ENCODE assay signal across 16 mouse cellular contexts in the genomic region with DNA sequence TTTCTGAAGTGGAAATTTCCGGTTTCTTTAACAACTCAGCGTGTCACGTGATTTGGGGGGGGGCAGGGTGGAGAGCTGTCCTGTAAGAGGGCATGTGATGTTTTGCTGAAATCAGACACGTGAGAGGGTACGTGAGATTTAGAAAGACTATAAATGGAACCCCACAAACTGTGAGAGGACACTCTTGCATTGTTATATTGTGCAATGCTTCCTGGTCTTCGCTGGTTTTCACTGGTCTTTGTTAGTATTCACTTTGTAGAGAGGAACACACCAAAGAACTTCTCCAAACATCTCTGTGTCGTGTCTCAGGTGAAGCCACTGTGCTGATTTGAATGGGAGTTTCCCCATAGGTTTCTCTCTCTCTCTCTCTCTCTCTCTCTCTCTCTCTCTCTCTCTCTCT.
DNase-seq lines count a peak whose midpoint lies in the region; ATAC-seq and TF ChIP-seq lines count a peak whose summit lies in the region.
"Had no signal": no experiment of that assay in that cellular context is flagged by ENCODE, and none has a peak within 500 bp of the region (broad histone marks: within the 10 kb centered on the region; RNA-seq: fewer than 3 reads in every experiment).

No protein-coding gene starts in this region.

- no peak for TF ChIP-seq POLR2A in MEL (IDR thresholded peaks at IDR 0.05; ENCODE audit: control insufficient read depth in 1 of 2, insufficient read depth in 1 of 2, low read depth in 1 of 2, low read length in 2 of 2, poor library complexity in 1 of 2)

- TF ChIP-seq EP300 in MEL (IDR thresholded peaks at IDR 0.05; ENCODE audit: low read depth in 1 of 2, low read length in 2 of 2): no peak

- no peak overlapping the region for H3K4me3 ChIP-seq in MEL (ENCODE audit: control insufficient read depth in 1 of 2, insufficient read depth in 1 of 2, low read depth in 2 of 2, low read length in 2 of 2)
- no peak overlapping the region for H3K4me3 ChIP-seq in liver, embryonic 13.5 days (replicated peaks)
- H3K4me3 ChIP-seq in hindbrain, embryonic 12.5 days: no peak overlapping the region
- H3K4me3 ChIP-seq: embryonic facial prominence, embryonic 10.5 days; forebrain, embryonic 10.5 days; kidney, embryonic 15.5 days had no signal

- WGBS in liver, embryonic 13.5 days (ENCODE audit: insufficient replicate concordance): 46% methylated on average over 7 of the region's 7 CpGs
- 83% methylated on average over 7 of the region's 7 CpGs for WGBS in hindbrain, embryonic 12.5 days

- no peak for TF ChIP-seq RAD21 in MEL (IDR thresholded peaks at IDR 0.05; ENCODE audit: low read depth, low read length)

- no peaks in the 10 kb centered on the region for H3K36me3 ChIP-seq in MEL (ENCODE audit: control insufficient read depth in 1 of 2, insufficient read depth in 2 of 2, low read length in 2 of 2)
- H3K36me3 ChIP-seq in liver, embryonic 13.5 days: no peaks in the 10 kb centered on the region
- H3K36me3 ChIP-seq in hindbrain, embryonic 12.5 days: no peaks in the 10 kb centered on the region
- H3K36me3 ChIP-seq: embryonic facial prominence, embryonic 10.5 days; forebrain, embryonic 10.5 days; kidney, embryonic 15.5 days had no signal

- no peak overlapping the region for H3K27ac ChIP-seq in MEL (ENCODE audit: control insufficient read depth, low read depth, low read length)
- no peak overlapping the region for H3K27ac ChIP-seq in liver, embryonic 13.5 days
- H3K27ac ChIP-seq in hindbrain, embryonic 12.5 days: no peak overlapping the region
- H3K27ac ChIP-seq: embryonic facial prominence, embryonic 10.5 days; forebrain, embryonic 10.5 days; hindbrain, embryonic 14.5 days; kidney, embryonic 15.5 days had no signal

- no peak overlapping the region for H3K9ac ChIP-seq in MEL (ENCODE audit: control insufficient read depth, low read depth, low read length, poor library complexity, severe bottlenecking)
- no peak overlapping the region for H3K9ac ChIP-seq in liver, embryonic 13.5 days
- H3K9ac ChIP-seq in hindbrain, embryonic 12.5 days: no peak overlapping the region
- H3K9ac ChIP-seq: hindbrain, embryonic 14.5 days; kidney, embryonic 15.5 days; lung, embryonic 14.5 days had no signal

- no peaks in the 10 kb centered on the region for H3K27me3 ChIP-seq in MEL (ENCODE audit: control insufficient read depth in 1 of 2, insufficient read depth in 2 of 2, low read length in 2 of 2)
- H3K27me3 ChIP-seq in liver, embryonic 13.5 days: no peaks in the 10 kb centered on the region
- no peaks in the 10 kb centered on the region for H3K27me3 ChIP-seq in hindbrain, embryonic 12.5 days
- H3K27me3 ChIP-seq: kidney, embryonic 15.5 days had no signal

- TF ChIP-seq CTCF in MEL (IDR thresholded peaks at IDR 0.05 in 2 of 3, conservative IDR thresholded peaks at IDR 0.05 in 1 of 3; ENCODE audit: control insufficient read depth in 1 of 3, insufficient read depth in 1 of 3, low read depth in 2 of 3, low read length in 3 of 3, poor library complexity in 1 of 3, severe bottlenecking in 1 of 3): no peak

- no peaks in the 10 kb centered on the region for H3K9me3 ChIP-seq in MEL (replicated peaks; ENCODE audit: insufficient read depth, low read length)
- no peaks in the 10 kb centered on the region for H3K9me3 ChIP-seq in liver, embryonic 13.5 days (replicated peaks)
- H3K9me3 ChIP-seq in hindbrain, embryonic 12.5 days (replicated peaks): no peaks in the 10 kb centered on the region
- H3K9me3 ChIP-seq: embryonic facial prominence, embryonic 10.5 days; forebrain, embryonic 10.5 days; kidney, embryonic 15.5 days had no signal

- H3K4me2 ChIP-seq in liver, embryonic 13.5 days: no peak overlapping the region
- H3K4me2 ChIP-seq in hindbrain, embryonic 12.5 days (replicated peaks): no peak overlapping the region
- H3K4me2 ChIP-seq: heart, embryonic 11.5 days; hindbrain, embryonic 14.5 days; kidney, embryonic 15.5 days; lung, embryonic 14.5 days had no signal

- H3K79me2 ChIP-seq in MEL (ENCODE audit: control insufficient read depth, insufficient read depth, low read length, poor library complexity): no peaks in the 10 kb centered on the region

- peak; percentile 29; the same call in 1 of the 2 replicates for ATAC-seq in liver, embryonic 13.5 days (ENCODE audit: low read depth)
- ATAC-seq in hindbrain, embryonic 12.5 days (ENCODE audit: low FRiP score): no peak
- ATAC-seq: midbrain, embryonic 16.5 days had no signal

- DNase-seq in CD4-positive, CD25-positive, alpha-beta regulatory T cell, adult 2 months (ENCODE audit: low read depth, low spot score): peak; percentile 89
- no peak for DNase-seq in MEL (ENCODE audit: low read depth, low spot score)
- DNase-seq in liver, embryonic 13.5 days: no peak
- DNase-seq in natural killer cell, adult 2 months (ENCODE audit: low spot score in 2 of 2): peak; percentile 77 to 84
- DNase-seq in layer of hippocampus, postnatal 25 days (ENCODE audit: extremely low spot score in 1 of 2, low spot score in 1 of 2): no peak
- DNase-seq in urinary bladder, adult 2 months (ENCODE audit: low spot score): no peak
- DNase-seq: adrenal gland, adult 8-10 months; cerebellum, adult 11 months; lung, embryonic 14.5 days had no signal

- peaks cover 1 to 2% of the 10 kb centered on the region in 2 experiments; a peak in 1 of 4 replicates for H3K4me1 ChIP-seq in MEL (ENCODE audit: control insufficient read depth in 1 of 2, insufficient read depth in 2 of 2, low read length in 2 of 2)
- H3K4me1 ChIP-seq in liver, embryonic 13.5 days (replicated peaks): no peaks in the 10 kb centered on the region
- H3K4me1 ChIP-seq in hindbrain, embryonic 12.5 days: no peaks in the 10 kb centered on the region
- H3K4me1 ChIP-seq: kidney, embryonic 15.5 days had no signal

TF ChIP-seq in MEL, 35 proteins besides CTCF, POLR2A, EP300 and RAD21:
- TF ChIP-seq USF1 (IDR thresholded peaks at IDR 0.05; ENCODE audit: low read depth, low read length) (peak; percentile 37; the same call in 1 of the 2 replicates), JUND (IDR thresholded peaks at IDR 0.05; ENCODE audit: low read depth, low read length) (no peak), ETS1 (IDR thresholded peaks at IDR 0.05; ENCODE audit: low read depth, low read length) (no peak), TAL1 (IDR thresholded peaks at IDR 0.05; ENCODE audit: low read length) (no peak)
TF ChIP-seq in MEL: peak in this region for 1.

Comparison
In these comparisons a context has a peak if more than half of its experiments do, and no peak if none do; other contexts are left out.
1. DNase-seq: peak in CD4-positive, CD25-positive, alpha-beta regulatory T cell, adult 2 months (single experiment) and natural killer cell, adult 2 months (2 of 2); none in MEL (single experiment), liver, embryonic 13.5 days (single experiment), layer of hippocampus, postnatal 25 days (0 of 2) and urinary bladder, adult 2 months (single experiment).